Mouse (Mus musculus): Measurements from ENCODE around the gene Stil. TPM values are rescaled to one million over a fixed set of nuclear protein-coding genes. Genes with fewer than 3 reads are reported as not detected.

The Stil gene
- polyA plus RNA-seq, 1 experiment from 2014 or later: 9.8 TPM

DNA sequence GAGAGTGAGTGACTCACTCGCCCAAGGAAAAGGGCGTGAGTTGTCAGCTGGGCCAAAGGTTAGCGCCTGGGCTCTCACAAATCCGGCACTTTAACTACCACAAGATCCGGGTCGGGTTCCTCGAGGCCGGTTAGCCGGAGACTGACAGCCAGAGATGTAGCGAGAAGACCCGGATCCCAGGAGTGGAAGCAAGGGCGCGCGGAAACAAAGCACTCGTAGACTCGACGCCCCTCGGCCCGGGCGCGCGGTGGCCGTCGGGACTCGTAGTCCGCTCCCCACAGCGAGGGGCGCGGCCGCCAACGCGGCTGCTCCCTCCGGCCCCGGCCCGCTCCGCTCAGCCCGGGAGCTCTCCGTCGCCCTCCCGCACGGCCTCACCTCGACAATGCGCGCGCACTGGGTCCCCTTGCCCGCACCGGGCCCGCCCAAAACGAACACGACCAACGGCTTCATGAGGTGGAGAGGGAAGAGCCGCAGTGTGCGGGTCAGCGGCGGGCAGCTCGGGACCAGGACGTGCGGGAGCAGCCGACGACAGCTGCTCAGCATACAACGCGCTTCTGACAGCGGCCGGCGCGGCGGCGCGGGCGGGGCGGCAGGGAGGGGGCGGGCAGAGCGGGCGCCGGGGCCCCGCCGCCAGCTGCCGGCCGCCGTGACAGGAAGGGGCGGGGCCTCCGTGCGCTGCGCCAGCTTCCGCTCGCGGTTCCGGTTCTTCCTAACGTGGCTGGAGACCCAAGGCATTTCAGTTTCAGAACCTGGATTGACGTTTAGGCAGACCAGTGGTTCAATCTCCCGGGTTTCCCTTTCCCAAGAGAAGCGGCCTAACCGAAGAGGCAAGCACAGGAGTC is 13.1 kb upstream of the Stil start, which contains the start of gene Cmpk1:
Gene Cmpk1, minus strand, starts transcription at position 651 of the 842 bp plus-strand sequence.
- Histone ChIP-seq H3K36me3 (no peaks in the 10 kb centered on the region), H3K27ac (peak within 1 kb of the TSS; percentile 100), H3K4me3 (replicated peaks) (peak within 1 kb of the TSS; percentile 86), H3K9ac (peak within 1 kb of the TSS; percentile 90), H3K9me3 (no peaks in the 10 kb centered on the region), H3K4me1 (replicated peaks) (no peaks in the 10 kb centered on the region; the same call in 1 of the 2 replicates), H3K27me3 (replicated peaks) (no peaks in the 10 kb centered on the region), H3K4me2 (replicated peaks) (peak within 1 kb of the TSS; percentile 58)
- WGBS: under 1% methylated on average over 89 of the region's 93 CpGs
- ATAC-seq: peak; percentile 96

DNA sequence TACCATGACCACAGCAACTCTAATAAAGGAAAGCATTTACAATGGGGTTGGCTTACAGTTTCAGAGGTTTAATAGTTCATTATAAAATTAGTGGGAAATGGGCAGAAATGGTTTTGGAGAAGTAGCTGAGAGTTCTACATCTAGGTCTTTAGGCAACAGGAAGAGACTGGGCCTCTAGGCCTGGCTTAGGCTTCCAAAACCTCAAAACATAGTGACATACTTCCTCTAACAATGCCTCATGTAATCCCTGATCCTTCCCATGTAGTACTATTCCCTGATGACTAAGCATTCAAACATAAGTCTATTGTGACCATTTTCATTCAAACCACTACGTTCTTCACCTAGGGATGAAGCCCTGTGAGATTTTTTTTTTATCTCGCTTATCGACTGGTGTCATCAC is 5.7 kb upstream of the Stil start:
- no peak overlapping the region for H3K27ac ChIP-seq
- 0 out of 2 replicates have a peak, but pooled peaks cover 2% of the 10 kb centered on the region for H3K27me3 ChIP-seq (replicated peaks)
- no peak overlapping the region for H3K9ac ChIP-seq
- H3K4me2 ChIP-seq (replicated peaks): no peak overlapping the region
- no peak overlapping the region for H3K4me3 ChIP-seq (replicated peaks)
- no peaks in the 10 kb centered on the region for H3K9me3 ChIP-seq
- H3K36me3 ChIP-seq: no peaks in the 10 kb centered on the region
- no peak for ATAC-seq
- no peaks in the 10 kb centered on the region for H3K4me1 ChIP-seq (replicated peaks)
- 88% methylated on average over 3 of the region's 3 CpGs for WGBS

DNA sequence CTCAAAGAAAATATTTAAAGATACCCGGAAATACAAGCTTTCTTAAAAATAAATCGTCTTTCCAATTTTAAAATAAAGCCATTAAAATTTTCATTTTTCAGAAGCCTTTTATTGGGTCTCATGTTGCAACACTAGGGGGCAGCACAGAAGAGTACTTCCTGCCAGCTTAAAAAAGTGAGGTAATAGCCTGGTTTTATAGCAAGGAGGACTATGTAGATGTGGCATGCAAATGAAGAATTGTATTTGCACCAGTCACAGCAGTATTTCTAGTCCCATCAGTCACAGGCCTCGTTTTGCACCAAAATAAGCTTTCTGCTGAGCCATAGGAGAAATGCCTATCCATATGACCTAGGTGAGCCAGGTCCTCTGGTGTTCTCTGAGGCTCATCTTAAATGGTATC is 2.9 kb upstream of the Stil start:
- 52% methylated on average over 3 of the region's 3 CpGs for WGBS

DNA sequence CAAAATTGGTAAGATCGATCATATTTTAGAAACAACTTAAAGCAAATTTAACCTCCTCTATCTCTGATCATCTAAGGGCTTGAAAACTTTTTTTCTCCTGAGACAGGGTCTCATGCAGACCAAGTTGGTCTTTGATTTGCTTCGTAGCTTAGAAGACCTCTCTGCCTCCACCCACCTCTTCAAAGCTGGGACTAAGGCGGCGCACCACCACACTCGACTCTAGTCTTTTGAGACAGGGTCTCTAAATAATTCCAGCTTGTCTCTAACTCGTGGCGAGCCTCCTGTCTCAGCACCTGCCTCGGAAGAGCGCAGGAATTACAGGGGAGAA is 550 bp upstream of the Stil start:
- peak overlapping the region; percentile 73 for H3K4me3 ChIP-seq (replicated peaks)
- peak; percentile 35 for ATAC-seq
- H3K9me3 ChIP-seq: no peaks in the 10 kb centered on the region
- peak overlapping the region; percentile 95 for H3K27ac ChIP-seq
- no peaks in the 10 kb centered on the region for H3K27me3 ChIP-seq (replicated peaks)
- no peaks in the 10 kb centered on the region for H3K36me3 ChIP-seq
- H3K9ac ChIP-seq: peak overlapping the region; percentile 66
- 9% methylated on average over 9 of the region's 9 CpGs for WGBS
- H3K4me1 ChIP-seq (replicated peaks): peaks cover 5% of the 10 kb centered on the region
- peak overlapping the region; percentile 69 for H3K4me2 ChIP-seq (replicated peaks)

More for the DNA sequence above, 2.9 kb upstream of the Stil start:
- no peak overlapping the region for H3K4me2 ChIP-seq (replicated peaks)
- peaks cover 5% of the 10 kb centered on the region for H3K4me1 ChIP-seq (replicated peaks)
- ATAC-seq: no peak
- no peaks in the 10 kb centered on the region for H3K9me3 ChIP-seq
- H3K4me3 ChIP-seq (replicated peaks): no peak overlapping the region
- 0 out of 2 replicates have a peak, but pooled peaks cover 2% of the 10 kb centered on the region for H3K27me3 ChIP-seq (replicated peaks)
- no peaks in the 10 kb centered on the region for H3K36me3 ChIP-seq
- no peak overlapping the region for H3K27ac ChIP-seq
- H3K9ac ChIP-seq: no peak overlapping the region

DNA sequence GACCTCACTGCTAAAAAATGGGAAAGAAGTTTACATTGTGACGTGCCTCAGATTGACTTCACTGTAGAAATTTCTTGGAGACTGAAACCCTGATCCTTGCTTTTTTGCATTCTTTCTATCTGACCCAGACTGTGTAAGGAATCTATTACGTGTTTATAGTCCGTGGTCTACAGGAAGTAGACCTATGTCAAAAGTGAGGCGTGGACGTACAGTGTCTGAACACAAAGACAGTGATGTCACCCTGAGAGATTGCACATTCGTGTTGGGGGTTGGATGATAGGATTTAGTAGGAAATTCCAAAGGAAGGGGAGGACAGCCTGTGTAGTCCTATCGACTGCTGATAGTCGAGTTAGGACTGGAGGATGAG is 453 bp downstream of the Stil start:
- peak overlapping the region; percentile 68 for H3K9ac ChIP-seq
- H3K4me1 ChIP-seq (replicated peaks): peaks cover 5% of the 10 kb centered on the region
- H3K4me2 ChIP-seq (replicated peaks): peak overlapping the region; percentile 69
- peak; percentile 67 for ATAC-seq
- no peaks in the 10 kb centered on the region for H3K36me3 ChIP-seq
- WGBS: 0% methylated on average over 8 of the region's 8 CpGs
- H3K4me3 ChIP-seq (replicated peaks): peak overlapping the region; percentile 73
- peak overlapping the region; percentile 84 for H3K27ac ChIP-seq
- H3K9me3 ChIP-seq: no peaks in the 10 kb centered on the region
- no peaks in the 10 kb centered on the region for H3K27me3 ChIP-seq (replicated peaks)

DNA sequence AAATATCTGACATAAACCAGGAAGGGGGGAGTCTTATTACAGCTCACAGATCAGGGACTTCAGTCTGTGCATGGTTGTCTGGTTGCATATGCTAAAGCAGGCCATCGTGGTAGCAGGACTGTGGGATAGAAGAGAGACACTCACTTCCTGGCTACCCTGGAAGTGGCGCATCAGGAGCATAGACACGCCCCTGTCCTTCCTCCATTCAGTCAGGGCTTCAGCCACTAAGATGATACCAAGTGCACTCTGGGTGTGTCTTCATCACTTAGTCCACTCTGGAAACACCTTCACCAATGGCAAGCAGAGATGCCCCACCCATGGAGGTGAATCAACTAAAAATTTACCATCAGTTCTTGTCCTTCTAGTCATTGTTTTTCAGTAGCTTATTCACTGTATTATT is 14.3 kb downstream of the Stil start:
- H3K9ac ChIP-seq: no peak overlapping the region
- ATAC-seq: no peak
- H3K27ac ChIP-seq: no peak overlapping the region

DNA sequence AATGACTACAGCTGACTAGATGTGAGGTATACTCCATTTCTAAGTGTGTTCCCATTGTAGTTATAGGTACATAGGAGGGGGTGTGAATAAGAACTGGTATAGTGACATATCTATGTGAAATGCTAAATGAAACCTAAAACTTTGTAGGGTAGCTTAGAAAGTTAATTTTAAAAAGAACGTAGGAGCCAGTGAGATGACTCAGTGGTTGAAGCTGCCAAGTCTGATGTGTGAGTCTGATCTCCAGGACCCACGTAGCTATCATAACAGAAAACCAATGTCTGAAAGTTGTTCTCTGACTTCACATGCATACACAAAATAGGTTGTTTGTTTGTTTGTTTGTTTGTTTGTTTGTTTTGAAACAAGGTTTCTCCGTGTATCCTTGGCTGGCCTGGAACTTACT is 20.0 kb downstream of the Stil start:
- ATAC-seq: no peak
- Histone ChIP-seq H3K36me3 (peaks cover 14% of the 10 kb centered on the region), H3K27ac (no peak overlapping the region), H3K4me2 (replicated peaks) (no peak overlapping the region), H3K4me3 (replicated peaks) (no peak overlapping the region), H3K4me1 (replicated peaks) (no peaks in the 10 kb centered on the region), H3K9me3 (no peaks in the 10 kb centered on the region), H3K27me3 (replicated peaks) (no peaks in the 10 kb centered on the region), H3K9ac (no peak overlapping the region)
- 88% methylated on average over 3 of the region's 3 CpGs for WGBS

More for the DNA sequence above, 14.3 kb downstream of the Stil start:
- H3K27me3 ChIP-seq (replicated peaks): no peaks in the 10 kb centered on the region
- no peak overlapping the region for H3K4me3 ChIP-seq (replicated peaks)
- H3K4me1 ChIP-seq (replicated peaks): no peaks in the 10 kb centered on the region
- H3K9me3 ChIP-seq: no peaks in the 10 kb centered on the region
- peaks cover 8% of the 10 kb centered on the region for H3K36me3 ChIP-seq
- 90% methylated on average over 3 of the region's 3 CpGs for WGBS
- H3K4me2 ChIP-seq (replicated peaks): no peak overlapping the region

DNA sequence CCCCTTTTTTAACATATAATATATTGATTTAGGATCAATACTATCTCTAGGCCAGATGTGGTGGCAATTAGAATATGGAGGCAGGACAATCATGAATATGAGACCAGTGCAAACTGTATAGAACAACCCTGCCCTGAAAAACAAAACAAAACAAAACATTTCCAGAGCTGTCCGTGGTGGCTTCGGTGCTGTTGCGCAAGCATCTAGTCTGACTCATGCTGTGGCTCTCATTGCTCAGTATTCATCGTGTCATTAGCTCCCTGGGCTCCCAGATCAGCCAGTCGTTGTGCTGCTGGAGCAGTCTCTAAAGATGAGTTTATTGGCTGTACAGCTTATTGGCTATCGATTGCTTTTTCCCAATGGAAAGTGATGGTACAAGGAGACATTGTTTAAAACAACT is 35.1 kb downstream of the Stil start:
- WGBS: 71% methylated on average over 6 of the region's 6 CpGs
- Histone ChIP-seq H3K4me1 (replicated peaks) (no peaks in the 10 kb centered on the region), H3K9ac (no peak overlapping the region), H3K4me3 (replicated peaks) (no peak overlapping the region), H3K27me3 (replicated peaks) (no peaks in the 10 kb centered on the region), H3K36me3 (peaks cover 8% of the 10 kb centered on the region; the same call in 1 of the 2 replicates), H3K27ac (no peak overlapping the region), H3K9me3 (no peaks in the 10 kb centered on the region), H3K4me2 (replicated peaks) (no peak overlapping the region)
- no peak for ATAC-seq

DNA sequence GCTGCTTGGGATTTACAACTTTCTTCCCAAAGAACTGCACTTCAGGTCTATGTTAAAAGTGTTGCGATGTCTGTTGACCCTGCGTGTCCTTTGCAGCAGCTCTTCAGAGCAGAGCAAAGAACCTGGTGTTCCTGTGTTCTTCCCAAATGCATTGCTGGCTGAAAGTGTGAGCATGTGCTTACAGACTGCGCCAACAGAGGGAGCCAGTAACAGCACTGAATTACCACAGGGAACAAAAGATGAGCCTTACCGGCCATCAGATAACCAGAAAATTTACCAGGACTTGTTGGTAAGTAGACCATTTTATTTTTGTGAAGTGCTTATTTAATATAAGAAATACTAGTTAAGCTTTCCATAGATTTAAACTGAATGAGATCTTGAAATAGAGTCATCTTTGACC is 38.3 kb downstream of the Stil start:
- H3K4me1 ChIP-seq (replicated peaks): no peaks in the 10 kb centered on the region
- 37% methylated on average over 4 of the region's 4 CpGs for WGBS
- no peak overlapping the region for H3K27ac ChIP-seq
- H3K9me3 ChIP-seq: no peaks in the 10 kb centered on the region
- peaks cover 16% of the 10 kb centered on the region; the same call in 1 of the 2 replicates for H3K36me3 ChIP-seq
- no peaks in the 10 kb centered on the region for H3K27me3 ChIP-seq (replicated peaks)
- no peak overlapping the region for H3K4me2 ChIP-seq (replicated peaks)
- ATAC-seq: no peak
- H3K4me3 ChIP-seq (replicated peaks): no peak overlapping the region
- H3K9ac ChIP-seq: no peak overlapping the region

DNA sequence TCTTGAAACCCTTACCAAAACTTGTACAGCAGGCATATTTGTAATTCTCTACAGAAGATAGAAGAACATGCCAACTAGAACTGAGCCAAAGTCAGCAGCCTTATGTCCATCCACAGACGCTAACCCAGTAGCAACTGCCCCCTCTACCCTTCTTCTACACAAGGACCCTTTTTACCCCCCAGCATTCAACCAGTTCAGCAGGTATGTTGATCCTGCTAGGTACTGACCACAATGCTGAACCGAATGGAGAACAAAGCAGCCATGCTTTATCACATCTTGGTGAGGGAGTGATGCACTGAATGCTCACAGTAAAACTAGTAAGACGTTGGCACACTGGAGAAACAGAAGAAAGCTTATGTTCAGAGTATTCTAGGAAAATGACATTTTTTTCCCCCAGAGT is 45.7 kb downstream of the Stil start:
- Histone ChIP-seq H3K36me3 (peaks cover 10% of the 10 kb centered on the region; the same call in 1 of the 2 replicates), H3K27me3 (replicated peaks) (0 out of 2 replicates have a peak, but pooled peaks cover 2% of the 10 kb centered on the region), H3K9ac (no peak overlapping the region), H3K9me3 (no peaks in the 10 kb centered on the region), H3K4me2 (replicated peaks) (no peak overlapping the region), H3K4me1 (replicated peaks) (no peaks in the 10 kb centered on the region), H3K4me3 (replicated peaks) (no peak overlapping the region), H3K27ac (no peak overlapping the region)
- 76% methylated on average over 3 of the region's 3 CpGs for WGBS
- ATAC-seq: no peak

DNA sequence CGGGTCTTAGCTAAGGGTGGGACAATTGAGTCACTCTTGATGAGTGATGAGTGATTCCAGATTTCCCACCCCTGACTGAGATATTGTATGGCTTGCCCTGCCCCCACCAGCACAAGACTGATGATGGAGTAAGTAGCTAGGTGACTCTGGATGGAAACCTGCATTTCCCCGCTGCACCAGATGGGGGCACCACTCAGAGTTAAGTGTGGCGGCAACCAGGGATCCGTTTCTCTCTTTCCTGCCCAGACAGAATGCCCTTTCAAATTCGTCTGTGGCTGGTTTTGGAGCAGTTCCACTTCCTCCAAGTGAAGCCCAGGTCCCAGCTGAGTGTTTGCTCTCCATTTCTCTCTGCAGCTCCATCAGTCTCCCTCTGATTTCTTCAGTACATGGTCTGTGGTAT is 47.8 kb downstream of the Stil start:
- Histone ChIP-seq H3K9ac (no peak overlapping the region), H3K27me3 (replicated peaks) (peaks cover 20% of the 10 kb centered on the region), H3K9me3 (no peaks in the 10 kb centered on the region), H3K27ac (no peak overlapping the region), H3K4me2 (replicated peaks) (no peak overlapping the region), H3K4me1 (replicated peaks) (0 out of 2 replicates have a peak, but pooled peaks cover 7% of the 10 kb centered on the region), H3K4me3 (replicated peaks) (no peak overlapping the region), H3K36me3 (no peaks in the 10 kb centered on the region)
- 9% methylated on average over 5 of the region's 5 CpGs for WGBS
- ATAC-seq: 0 out of 2 replicates have a peak, but pooled peaks have one; percentile 42

DNA sequence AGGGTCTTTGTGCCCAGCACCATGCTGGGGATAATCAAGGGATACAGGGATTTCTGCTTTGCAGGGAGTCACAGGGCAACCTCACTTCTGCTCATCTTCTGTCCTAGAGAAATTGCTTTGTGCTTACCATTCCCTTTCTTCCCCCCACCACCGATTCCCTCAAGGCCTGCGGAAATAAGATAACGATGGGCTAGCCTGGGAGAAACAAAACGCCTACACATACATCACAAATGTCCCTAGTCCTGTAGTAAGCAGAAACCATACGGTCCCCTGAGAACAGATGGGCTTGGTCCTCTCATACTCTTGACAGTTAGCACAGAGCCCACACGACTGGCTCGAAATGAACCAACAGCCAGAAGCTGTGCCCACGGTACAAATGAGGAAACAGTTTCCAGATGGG is 48.2 kb downstream of the Stil start:
- no peak overlapping the region for H3K4me2 ChIP-seq (replicated peaks)
- no peak overlapping the region for H3K4me3 ChIP-seq (replicated peaks)
- peaks cover 25% of the 10 kb centered on the region for H3K27me3 ChIP-seq (replicated peaks)
- no peak overlapping the region for H3K27ac ChIP-seq
- 0 out of 2 replicates have a peak, but pooled peaks cover 8% of the 10 kb centered on the region for H3K4me1 ChIP-seq (replicated peaks)
- H3K9me3 ChIP-seq: no peaks in the 10 kb centered on the region
- WGBS: 67% methylated on average over 8 of the region's 8 CpGs
- H3K9ac ChIP-seq: no peak overlapping the region
- no peak; the same call in 1 of the 2 replicates for ATAC-seq
- no peaks in the 10 kb centered on the region for H3K36me3 ChIP-seq

DNA sequence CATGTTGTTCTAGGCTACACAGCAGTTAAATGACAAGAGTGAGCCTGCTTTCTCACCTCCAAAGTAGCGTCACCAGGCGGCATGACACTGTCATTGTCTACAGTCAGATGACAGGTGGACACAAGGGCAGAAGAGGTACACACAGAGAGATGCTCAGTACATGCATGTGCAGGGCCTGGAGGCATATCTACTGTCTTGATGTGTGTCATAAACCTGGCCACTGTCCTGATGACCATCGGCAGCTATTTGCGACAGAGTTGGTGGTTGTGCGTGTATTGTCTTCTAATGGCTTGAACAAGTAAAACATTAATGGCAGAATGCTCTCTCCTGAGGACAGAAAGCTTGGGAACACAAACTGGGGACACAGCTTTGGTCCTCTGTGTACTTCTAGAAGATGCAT is 51.3 kb downstream of the Stil start:
- no peak overlapping the region for H3K9ac ChIP-seq
- no peak overlapping the region for H3K4me3 ChIP-seq (replicated peaks)
- no peak overlapping the region for H3K4me2 ChIP-seq (replicated peaks)
- no peak overlapping the region for H3K27ac ChIP-seq
- H3K4me1 ChIP-seq (replicated peaks): peaks cover 9% of the 10 kb centered on the region
- no peaks in the 10 kb centered on the region for H3K36me3 ChIP-seq
- WGBS: 70% methylated on average over 5 of the region's 5 CpGs
- H3K27me3 ChIP-seq (replicated peaks): peaks cover 48% of the 10 kb centered on the region
- no peaks in the 10 kb centered on the region for H3K9me3 ChIP-seq
- ATAC-seq: no peak
